Mouse (Mus musculus) bone marrow macrophage, adult 2 months (primary cell): ENCODE measurements around the gene Sept9. TPM values are rescaled to one million over a fixed set of nuclear protein-coding genes. Genes with fewer than 3 reads are reported as not detected.

Experiments
- H3K27ac ChIP-seq: 2 replicates; pipeline ENCODE4 v1.5.1; 2012; ENCODE audit warnings: low read depth, low read length; ENCODE audit not compliant: insufficient read depth
- H3K4me1 ChIP-seq: 2 replicates; pipeline ENCODE4 v1.6.1; 2012; ENCODE audit warnings: low read length; ENCODE audit not compliant: control insufficient read depth, insufficient read depth
- H3K4me3 ChIP-seq: 2 replicates; pipeline ENCODE4 v1.5.1; 2012; ENCODE audit warnings: mild to moderate bottlenecking, low read length, moderate library complexity; ENCODE audit not compliant: insufficient read depth
- CTCF ChIP-seq: IDR thresholded peaks from 2 replicates; pipeline ENCODE4 v1.5.1; 2012; ENCODE audit warnings: low read depth, mild to moderate bottlenecking, low read length, moderate library complexity
- POLR2A ChIP-seq: IDR thresholded peaks from 2 replicates; pipeline ENCODE4 v1.6.1; 2012; ENCODE audit warnings: mild to moderate bottlenecking, low read depth, low read length, borderline replicate concordance
- polyA plus RNA-seq: library from polyadenylated mRNA; stranded (reverse); fragments of >200 nt; gene quantifications from 2 replicates; pipeline ENCODE4 v1.2.4, GENCODE M21; 2012; ENCODE audit not compliant: missing spikeins, insufficient read depth, insufficient read length

Sept9 gene
- polyA plus RNA-seq, 1 experiment, result 123 TPM

DNA sequence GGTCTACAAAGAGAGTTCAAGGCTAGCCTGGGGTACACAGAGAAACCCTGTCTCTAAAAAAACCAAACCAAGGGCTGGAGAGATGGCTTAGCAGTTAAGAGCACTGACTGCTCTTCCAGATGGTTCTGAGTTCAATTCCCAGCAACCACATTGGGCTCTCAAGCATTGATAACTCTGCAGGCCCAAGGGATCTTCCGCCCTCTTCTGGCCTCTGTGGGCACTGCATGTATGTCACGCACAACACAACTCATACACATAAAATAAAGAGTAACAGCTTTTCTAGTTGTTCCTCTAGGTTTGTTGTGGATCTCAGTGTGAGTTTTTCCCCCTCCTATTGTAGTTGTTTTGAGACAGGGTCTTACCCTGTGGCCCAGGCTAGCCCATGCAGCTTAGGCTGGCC lies 192.8 kb downstream of the Sept9 start:
- peaks cover 17% of the 10 kb centered on the region for H3K4me1 ChIP-seq
- TF ChIP-seq CTCF, result no peak; the same call in 1 of the 2 replicates
- TF ChIP-seq POLR2A, result no peak
- no peak overlapping the region for H3K27ac ChIP-seq
- H3K4me3 ChIP-seq, result no peak overlapping the region

DNA sequence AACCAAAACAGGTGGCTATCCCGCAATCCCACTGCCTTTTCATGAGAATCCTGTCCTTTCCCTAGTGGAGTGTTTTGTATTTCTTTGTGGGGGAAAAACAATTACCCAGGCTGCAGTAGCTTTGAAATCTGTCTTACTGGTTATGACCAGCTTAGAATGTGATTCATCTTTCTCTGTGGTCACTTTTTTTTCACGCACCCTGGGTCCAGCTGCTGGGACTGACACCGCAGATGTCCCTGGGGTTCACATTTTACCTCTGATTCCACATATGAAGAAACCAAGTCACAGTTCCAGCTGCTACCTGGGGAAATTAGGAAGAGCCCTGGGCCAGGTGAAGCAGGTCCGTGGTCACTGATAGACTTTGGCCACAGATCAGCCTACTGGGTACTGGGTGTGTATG lies 194.3 kb downstream of the Sept9 start:
- peaks cover 17% of the 10 kb centered on the region for H3K4me1 ChIP-seq
- TF ChIP-seq CTCF, result no peak
- no peak for TF ChIP-seq POLR2A
- no peak overlapping the region for H3K27ac ChIP-seq
- no peak overlapping the region for H3K4me3 ChIP-seq

GRCm38 (mm10) chr11:117394230-117395137 lies 195.0 kb downstream of the Sept9 start:
- no peak for TF ChIP-seq POLR2A
- TF ChIP-seq CTCF, result no peak
- Histone ChIP-seq H3K27ac (no peak overlapping the region), H3K4me1 (peaks cover 17% of the 10 kb centered on the region), H3K4me3 (no peak overlapping the region)

- TF ChIP-seq CTCF (no peak), POLR2A (no peak)
- Histone ChIP-seq H3K4me1 (peaks cover 14% of the 10 kb centered on the region), H3K4me3 (no peak overlapping the region), H3K27ac (no peak overlapping the region)
Observed at GRCm38 (mm10) chr11:117395228-117395627, 195.8 kb downstream of the Sept9 start.

DNA sequence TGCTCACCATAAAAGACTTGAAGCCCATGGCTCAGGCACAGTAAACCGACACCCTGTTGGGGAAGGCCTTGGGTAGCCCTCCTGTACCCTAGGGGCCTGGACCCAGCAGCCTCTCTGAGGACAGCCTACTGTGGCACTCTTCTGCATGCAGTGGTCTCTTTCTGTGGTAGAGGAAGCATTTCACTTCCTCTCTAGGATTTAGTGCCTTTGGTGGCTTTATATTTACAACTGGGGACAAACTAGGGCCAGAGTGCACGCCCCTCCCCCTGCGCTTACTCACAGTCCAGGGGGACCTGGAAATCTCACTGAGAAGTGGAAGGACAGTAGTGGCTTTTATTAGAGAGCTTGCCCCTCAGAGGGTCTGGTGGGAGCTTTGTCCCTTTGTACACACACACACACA lies 197.5 kb downstream of the Sept9 start:
- Histone ChIP-seq H3K27ac (no peak overlapping the region), H3K4me3 (no peak overlapping the region), H3K4me1 (0 out of 2 replicates have a peak, but pooled peaks cover 2% of the 10 kb centered on the region)
- no peak for TF ChIP-seq CTCF
- no peak for TF ChIP-seq POLR2A

- Histone ChIP-seq H3K27ac (no peak overlapping the region), H3K4me3 (no peak overlapping the region), H3K4me1 (0 out of 2 replicates have a peak, but pooled peaks cover 2% of the 10 kb centered on the region)
- TF ChIP-seq CTCF (no peak), POLR2A (no peak)
Observed at GRCm38 (mm10) chr11:117397755-117398154, 198.3 kb downstream of the Sept9 start.

DNA sequence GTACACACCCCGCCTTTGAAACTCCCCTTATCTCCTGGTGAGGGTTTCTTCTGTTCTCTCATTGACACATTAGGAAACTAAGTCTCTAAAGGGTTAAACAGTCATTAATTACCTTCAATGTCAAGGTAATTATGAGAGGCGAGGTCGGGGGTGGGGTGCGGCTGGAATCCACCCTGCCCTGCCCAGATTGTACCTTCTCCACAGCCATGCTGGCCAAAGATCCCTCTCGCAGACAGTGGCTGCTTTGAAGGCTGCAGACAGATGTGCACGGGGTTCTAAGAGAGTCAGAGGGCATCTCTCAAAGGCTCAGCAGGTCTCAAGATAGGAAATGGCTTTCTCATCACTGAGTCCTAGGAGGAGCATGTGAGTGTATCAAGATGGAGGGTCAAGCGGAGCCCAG lies 198.7 kb downstream of the Sept9 start:
- TF ChIP-seq CTCF (no peak), POLR2A (no peak)
- Histone ChIP-seq H3K4me1 (0 out of 2 replicates have a peak, but pooled peaks cover 2% of the 10 kb centered on the region), H3K27ac (no peak overlapping the region), H3K4me3 (no peak overlapping the region)

GRCm38 (mm10) chr11:117401583-117402367 lies 202.3 kb downstream of the Sept9 start:
- TF ChIP-seq CTCF (no peak), POLR2A (no peak)
- H3K4me3 ChIP-seq, result no peak overlapping the region
- no peak overlapping the region for H3K27ac ChIP-seq
- H3K4me1 ChIP-seq, result 0 out of 2 replicates have a peak, but pooled peaks cover under 1% of the 10 kb centered on the region

DNA sequence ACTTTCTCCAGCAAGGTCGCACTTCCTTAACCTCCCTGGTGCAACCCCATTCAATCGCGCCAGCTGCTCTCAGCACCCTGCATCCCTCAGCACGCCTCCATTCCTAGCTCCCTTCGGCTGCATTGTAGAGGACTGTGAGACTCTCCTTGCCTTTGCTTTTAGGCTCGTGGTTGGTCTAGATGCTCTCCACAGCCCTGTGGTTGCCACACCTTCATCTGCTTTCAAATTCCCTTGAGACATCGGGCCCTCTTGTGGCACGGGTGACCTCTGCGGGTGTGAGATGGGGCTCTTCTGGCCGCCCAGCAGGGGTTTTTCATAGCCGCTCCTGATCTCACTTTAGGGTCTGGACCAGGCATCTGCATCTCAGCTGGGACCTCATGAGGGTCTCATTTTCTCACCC lies 203.1 kb downstream of the Sept9 start:
- no peak overlapping the region for H3K27ac ChIP-seq
- TF ChIP-seq CTCF (no peak), POLR2A (no peak)
- H3K4me1 ChIP-seq, result no peaks in the 10 kb centered on the region
- no peak overlapping the region for H3K4me3 ChIP-seq
